Mouse (Mus musculus): ENCODE results near the gene Hpca. TPM values are rescaled to one million over a fixed set of nuclear protein-coding genes. Genes with fewer than 3 reads are reported as not detected.

Hpca gene
- polyA plus RNA-seq, 1 experiment from 2014 or later: 76.7 TPM

- no peak overlapping the region for H3K9ac ChIP-seq
- 92% methylated on average over 14 of the region's 14 CpGs for WGBS
- no peaks in the 10 kb centered on the region for H3K9me3 ChIP-seq
- H3K4me2 ChIP-seq: no peak overlapping the region
- peaks cover 32% of the 10 kb centered on the region for H3K27me3 ChIP-seq (replicated peaks)
- H3K36me3 ChIP-seq (replicated peaks): no peaks in the 10 kb centered on the region
- H3K4me1 ChIP-seq: peaks cover 45% of the 10 kb centered on the region
- no peak overlapping the region for H3K4me3 ChIP-seq
- no peak for ATAC-seq (replicated peaks)
- H3K27ac ChIP-seq: no peak overlapping the region
These were observed 3.9 kb downstream of the Hpca start for GRCm38 (mm10) chr4:129117720-129118510.

- H3K9me3 ChIP-seq: no peaks in the 10 kb centered on the region
- H3K9ac ChIP-seq: no peak overlapping the region
- peaks cover 42% of the 10 kb centered on the region for H3K4me1 ChIP-seq
- H3K27ac ChIP-seq: no peak overlapping the region
- H3K27me3 ChIP-seq (replicated peaks): peaks cover 31% of the 10 kb centered on the region
- no peaks in the 10 kb centered on the region for H3K36me3 ChIP-seq (replicated peaks)
- 92% methylated on average over 8 of the region's 8 CpGs for WGBS
- H3K4me2 ChIP-seq: no peak overlapping the region
- no peak for ATAC-seq (replicated peaks)
- H3K4me3 ChIP-seq: no peak overlapping the region
These were observed 5.1 kb downstream of the Hpca start for GRCm38 (mm10) chr4:129116703-129117102.

- H3K27ac ChIP-seq: no peak overlapping the region
- WGBS: 25% methylated on average over 28 of the region's 28 CpGs
- ATAC-seq (replicated peaks): peak; percentile 82
These were observed 8.5 kb downstream of the Hpca start for GRCm38 (mm10) chr4:129113083-129113988.

GRCm38 (mm10) chr4:129112231-129112630 is 9.6 kb downstream of the Hpca start:
- no peak overlapping the region for H3K4me2 ChIP-seq
- no peak overlapping the region for H3K27ac ChIP-seq
- no peaks in the 10 kb centered on the region for H3K36me3 ChIP-seq (replicated peaks)
- WGBS: 65% methylated on average over 13 of the region's 13 CpGs
- H3K4me1 ChIP-seq: peaks cover 19% of the 10 kb centered on the region
- H3K4me3 ChIP-seq: no peak overlapping the region
- 0 out of 2 replicates have a peak, but pooled peaks cover 6% of the 10 kb centered on the region for H3K27me3 ChIP-seq (replicated peaks)
- no peaks in the 10 kb centered on the region for H3K9me3 ChIP-seq
- no peak overlapping the region for H3K9ac ChIP-seq
- ATAC-seq (replicated peaks): no peak

More at GRCm38 (mm10) chr4:129113083-129113988, 8.5 kb downstream of the Hpca start:
- Histone ChIP-seq H3K4me1 (peaks cover 19% of the 10 kb centered on the region), H3K4me3 (no peak overlapping the region), H3K36me3 (replicated peaks) (no peaks in the 10 kb centered on the region), H3K27me3 (replicated peaks) (0 out of 2 replicates have a peak, but pooled peaks cover 6% of the 10 kb centered on the region), H3K9ac (no peak overlapping the region), H3K9me3 (no peaks in the 10 kb centered on the region), H3K4me2 (peak overlapping the region; percentile 12; the same call in 1 of the 2 replicates)

- WGBS: 57% methylated on average over 11 of the region's 11 CpGs
- no peak for ATAC-seq (replicated peaks)
- H3K4me3 ChIP-seq: no peak overlapping the region
These were observed 10.5 kb downstream of the Hpca start for GRCm38 (mm10) chr4:129111350-129111749.

GRCm38 (mm10) chr4:129110804-129111203 is 11.0 kb downstream of the Hpca start:
- Histone ChIP-seq H3K9me3 (no peaks in the 10 kb centered on the region), H3K4me2 (no peak overlapping the region), H3K9ac (no peak overlapping the region), H3K4me1 (peaks cover 16% of the 10 kb centered on the region), H3K27me3 (replicated peaks) (peaks cover 16% of the 10 kb centered on the region), H3K4me3 (no peak overlapping the region), H3K27ac (no peak overlapping the region), H3K36me3 (replicated peaks) (no peaks in the 10 kb centered on the region)
- 86% methylated on average over 6 of the region's 6 CpGs for WGBS
- ATAC-seq (replicated peaks): no peak

More at GRCm38 (mm10) chr4:129111350-129111749, 10.5 kb downstream of the Hpca start:
- H3K36me3 ChIP-seq (replicated peaks): no peaks in the 10 kb centered on the region
- peaks cover 10% of the 10 kb centered on the region for H3K27me3 ChIP-seq (replicated peaks)
- H3K27ac ChIP-seq: no peak overlapping the region
- H3K4me2 ChIP-seq: no peak overlapping the region
- H3K4me1 ChIP-seq: peaks cover 19% of the 10 kb centered on the region
- no peak overlapping the region for H3K9ac ChIP-seq
- no peaks in the 10 kb centered on the region for H3K9me3 ChIP-seq

GRCm38 (mm10) chr4:129108624-129109023 is 13.2 kb downstream of the Hpca start:
- Histone ChIP-seq H3K4me2 (no peak overlapping the region), H3K9me3 (no peaks in the 10 kb centered on the region), H3K4me1 (peaks cover 17% of the 10 kb centered on the region), H3K9ac (no peak overlapping the region), H3K27me3 (replicated peaks) (peaks cover 37% of the 10 kb centered on the region), H3K36me3 (replicated peaks) (no peaks in the 10 kb centered on the region), H3K4me3 (no peak overlapping the region), H3K27ac (no peak overlapping the region)
- no peak for ATAC-seq (replicated peaks)
- 82% methylated on average over 7 of the region's 7 CpGs for WGBS

GRCm38 (mm10) chr4:129107348-129107899 is 14.4 kb downstream of the Hpca start:
- H3K4me1 ChIP-seq: peaks cover 6% of the 10 kb centered on the region; the same call in 1 of the 2 replicates
- no peak overlapping the region for H3K9ac ChIP-seq
- H3K4me3 ChIP-seq: no peak overlapping the region
- no peak overlapping the region for H3K27ac ChIP-seq
- no peak for ATAC-seq (replicated peaks)
- no peaks in the 10 kb centered on the region for H3K36me3 ChIP-seq (replicated peaks)
- H3K27me3 ChIP-seq (replicated peaks): peaks cover 37% of the 10 kb centered on the region
- 72% methylated on average over 10 of the region's 10 CpGs for WGBS
- no peaks in the 10 kb centered on the region for H3K9me3 ChIP-seq
- no peak overlapping the region for H3K4me2 ChIP-seq

GRCm38 (mm10) chr4:129106073-129106472 is 15.8 kb downstream of the Hpca start:
- Histone ChIP-seq H3K4me3 (no peak overlapping the region), H3K36me3 (replicated peaks) (no peaks in the 10 kb centered on the region), H3K9me3 (no peaks in the 10 kb centered on the region), H3K27ac (no peak overlapping the region), H3K4me2 (no peak overlapping the region), H3K27me3 (replicated peaks) (peaks cover 37% of the 10 kb centered on the region), H3K9ac (no peak overlapping the region), H3K4me1 (peaks cover 4% of the 10 kb centered on the region; the same call in 1 of the 2 replicates)
- WGBS: 14% methylated on average over 9 of the region's 9 CpGs
- ATAC-seq (replicated peaks): no peak

GRCm38 (mm10) chr4:129105356-129105755 is 16.5 kb downstream of the Hpca start, which contains the start of gene Tmem54:
Gene Tmem54, plus strand, starts transcription at chr4:129105548.
- no peak for ATAC-seq (replicated peaks)
- no peaks in the 10 kb centered on the region for H3K36me3 ChIP-seq (replicated peaks)
- H3K9ac ChIP-seq: no peak within 1 kb of the TSS
- H3K27ac ChIP-seq: no peak within 1 kb of the TSS
- no peaks in the 10 kb centered on the region for H3K9me3 ChIP-seq
- peaks cover 37% of the 10 kb centered on the region for H3K27me3 ChIP-seq (replicated peaks)
- H3K4me1 ChIP-seq: peaks cover 4% of the 10 kb centered on the region; the same call in 1 of the 2 replicates
- WGBS: 1% methylated on average over 40 of the region's 40 CpGs
- peak within 1 kb of the TSS; percentile 24 for H3K4me3 ChIP-seq
- peak within 1 kb of the TSS; percentile 44 for H3K4me2 ChIP-seq

- Histone ChIP-seq H3K27me3 (replicated peaks) (peaks cover 31% of the 10 kb centered on the region), H3K36me3 (replicated peaks) (no peaks in the 10 kb centered on the region), H3K9ac (no peak overlapping the region), H3K4me1 (peaks cover 4% of the 10 kb centered on the region; the same call in 1 of the 2 replicates), H3K27ac (no peak overlapping the region), H3K4me3 (no peak overlapping the region), H3K4me2 (no peak overlapping the region), H3K9me3 (no peaks in the 10 kb centered on the region)
- WGBS: 92% methylated on average over 14 of the region's 14 CpGs
- ATAC-seq (replicated peaks): no peak
These were observed 19.6 kb downstream of the Hpca start for GRCm38 (mm10) chr4:129102133-129102829.
